Mouse (Mus musculus): ENCODE results near the gene Ccdc121. TPM values are rescaled to one million over a fixed set of nuclear protein-coding genes. Genes with fewer than 3 reads are reported as not detected.

Ccdc121 gene
- polyA plus RNA-seq, 1 experiment: not detected

DNA sequence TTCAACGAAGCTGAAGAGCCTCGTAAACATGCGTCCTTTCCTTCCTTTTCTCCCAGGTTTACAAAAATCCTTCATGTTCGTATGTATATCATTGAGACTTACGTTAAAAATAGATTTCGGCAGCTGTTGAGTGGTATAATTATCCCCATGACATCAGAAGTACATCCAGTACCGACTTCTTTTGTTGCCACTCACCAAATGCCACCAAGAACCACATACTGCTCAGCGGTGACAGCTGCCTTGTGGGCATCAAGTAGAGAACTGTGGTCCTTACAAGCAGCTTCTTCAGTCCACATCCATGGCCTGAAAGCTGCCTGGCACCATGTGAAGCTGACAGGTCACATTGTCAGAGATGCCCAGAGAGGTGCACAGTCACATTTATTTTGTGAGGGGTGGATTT, 38.7 kb upstream of the Ccdc121 start:
- no peaks in the 10 kb centered on the region for H3K4me1 ChIP-seq (replicated peaks; ENCODE audit: control insufficient read depth, insufficient read depth, low read length)
- H3K27ac ChIP-seq (ENCODE audit: control insufficient read depth, insufficient read depth, low read length): no peak overlapping the region
- 94% methylated on average over 8 of the region's 8 CpGs for WGBS
- no peaks in the 10 kb centered on the region for H3K27me3 ChIP-seq (ENCODE audit: control insufficient read depth, insufficient read depth, low read length)
- H3K4me3 ChIP-seq (ENCODE audit: control insufficient read depth, insufficient read depth, low read length): no peak overlapping the region
- H3K36me3 ChIP-seq (ENCODE audit: control insufficient read depth, insufficient read depth, low read length): no peaks in the 10 kb centered on the region
- TF ChIP-seq CTCF (IDR thresholded peaks at IDR 0.05; ENCODE audit: borderline replicate concordance, control insufficient read depth, extremely low read depth, insufficient read depth, low read length, poor library complexity): no peak
- no peak for TF ChIP-seq POLR2A (IDR thresholded peaks at IDR 0.05; ENCODE audit: control insufficient read depth, extremely low read depth, insufficient read depth, low read length, poor library complexity)
- DNase-seq: no peak

DNA sequence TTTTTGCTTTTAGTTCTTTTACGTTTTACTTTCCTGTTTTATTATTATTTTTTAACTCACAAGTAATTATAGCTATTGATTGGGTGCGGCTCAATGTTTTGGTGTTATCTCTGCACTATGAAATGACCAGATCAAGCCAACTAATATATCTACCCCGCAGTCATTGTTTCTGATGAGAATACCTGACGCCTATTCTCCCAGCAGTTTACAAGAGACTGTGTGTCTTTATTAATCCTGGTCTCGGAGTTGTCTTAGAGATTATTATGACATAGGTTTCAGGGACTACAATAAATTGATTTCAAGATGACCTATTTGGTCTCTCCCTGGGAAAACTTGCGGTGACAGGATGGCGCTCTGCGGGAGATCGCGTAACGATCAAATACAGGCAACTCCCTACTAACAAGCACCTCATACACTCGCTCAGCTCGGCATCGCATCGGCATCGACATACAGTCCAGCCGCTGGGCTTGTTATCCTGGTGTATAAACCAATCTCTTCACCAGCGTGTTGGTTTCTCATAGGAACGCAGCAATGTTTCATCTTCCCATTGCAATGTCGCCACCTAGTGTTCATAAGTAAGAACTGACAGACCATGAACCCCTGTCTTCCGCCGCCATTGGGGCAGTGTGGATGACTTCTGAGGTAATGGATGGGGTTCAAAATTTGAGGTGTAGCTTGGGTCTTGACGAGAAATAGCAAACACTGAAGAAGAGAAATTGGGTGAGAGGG, 34.0 kb upstream of the Ccdc121 start:
- H3K36me3 ChIP-seq (ENCODE audit: control insufficient read depth, insufficient read depth, low read length): no peaks in the 10 kb centered on the region
- no peak overlapping the region for H3K27ac ChIP-seq (ENCODE audit: control insufficient read depth, insufficient read depth, low read length)
- no peaks in the 10 kb centered on the region for H3K4me1 ChIP-seq (replicated peaks; ENCODE audit: control insufficient read depth, insufficient read depth, low read length)
- no peaks in the 10 kb centered on the region for H3K27me3 ChIP-seq (ENCODE audit: control insufficient read depth, insufficient read depth, low read length)
- DNase-seq: peak; percentile 55
- no peak overlapping the region for H3K4me3 ChIP-seq (ENCODE audit: control insufficient read depth, insufficient read depth, low read length)
- WGBS: 36% methylated on average over 23 of the region's 23 CpGs
- no peak for TF ChIP-seq POLR2A (IDR thresholded peaks at IDR 0.05; ENCODE audit: control insufficient read depth, extremely low read depth, insufficient read depth, low read length, poor library complexity)
- TF ChIP-seq CTCF (IDR thresholded peaks at IDR 0.05; ENCODE audit: borderline replicate concordance, control insufficient read depth, extremely low read depth, insufficient read depth, low read length, poor library complexity): no peak

DNA sequence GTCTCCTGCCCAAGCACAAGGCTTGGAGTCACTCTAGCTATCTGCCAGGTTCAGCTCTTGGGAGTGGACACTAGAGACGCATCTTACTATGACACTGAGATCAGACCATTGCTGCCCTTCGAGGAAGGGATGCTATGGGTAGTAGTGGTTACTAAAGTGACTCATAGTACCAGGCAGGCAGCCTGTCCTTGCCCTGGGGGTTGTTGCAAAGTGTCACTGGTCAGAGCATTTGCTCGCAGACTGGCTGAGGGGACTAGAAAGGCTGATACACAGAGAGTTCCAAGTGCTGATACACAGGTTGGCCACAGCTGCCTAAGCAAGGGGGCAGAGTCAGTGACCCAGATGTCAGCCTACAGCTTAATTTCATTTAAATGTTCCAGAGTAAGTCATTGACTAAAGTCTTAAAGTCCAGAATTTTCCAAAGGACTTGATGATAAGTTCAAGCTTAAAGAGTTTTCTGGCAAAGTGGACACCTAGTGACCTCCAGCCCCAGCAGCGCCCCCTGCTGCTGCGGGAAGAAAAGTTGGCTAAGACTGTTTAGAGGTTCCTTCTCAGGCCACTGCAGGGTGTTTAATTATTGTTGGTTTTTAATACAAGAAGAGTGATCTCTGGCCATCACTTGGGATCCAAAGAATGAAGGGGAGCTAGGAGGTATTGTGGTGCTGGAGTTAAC, 32.6 kb upstream of the Ccdc121 start:
- H3K4me1 ChIP-seq (replicated peaks; ENCODE audit: control insufficient read depth, insufficient read depth, low read length): no peaks in the 10 kb centered on the region
- no peaks in the 10 kb centered on the region for H3K27me3 ChIP-seq (ENCODE audit: control insufficient read depth, insufficient read depth, low read length)
- H3K4me3 ChIP-seq (ENCODE audit: control insufficient read depth, insufficient read depth, low read length): no peak overlapping the region
- TF ChIP-seq CTCF (IDR thresholded peaks at IDR 0.05; ENCODE audit: borderline replicate concordance, control insufficient read depth, extremely low read depth, insufficient read depth, low read length, poor library complexity): no peak
- no peak for TF ChIP-seq POLR2A (IDR thresholded peaks at IDR 0.05; ENCODE audit: control insufficient read depth, extremely low read depth, insufficient read depth, low read length, poor library complexity)
- DNase-seq: peak; percentile 8
- H3K36me3 ChIP-seq (ENCODE audit: control insufficient read depth, insufficient read depth, low read length): no peaks in the 10 kb centered on the region
- WGBS: 86% methylated on average over 5 of the region's 5 CpGs
- H3K27ac ChIP-seq (ENCODE audit: control insufficient read depth, insufficient read depth, low read length): no peak overlapping the region

GRCm38 (mm10) chr1:181539846-181540769, 28.9 kb upstream of the Ccdc121 start:
- Histone ChIP-seq H3K4me3 (ENCODE audit: control insufficient read depth, insufficient read depth, low read length) (no peak overlapping the region), H3K36me3 (ENCODE audit: control insufficient read depth, insufficient read depth, low read length) (no peaks in the 10 kb centered on the region), H3K27me3 (ENCODE audit: control insufficient read depth, insufficient read depth, low read length) (no peaks in the 10 kb centered on the region), H3K27ac (ENCODE audit: control insufficient read depth, insufficient read depth, low read length) (no peak overlapping the region), H3K4me1 (replicated peaks; ENCODE audit: control insufficient read depth, insufficient read depth, low read length) (no peaks in the 10 kb centered on the region)
- TF ChIP-seq CTCF (IDR thresholded peaks at IDR 0.05; ENCODE audit: borderline replicate concordance, control insufficient read depth, extremely low read depth, insufficient read depth, low read length, poor library complexity): no peak
- no peak for DNase-seq
- 38% methylated on average over 22 of the region's 22 CpGs for WGBS

GRCm38 (mm10) chr1:181537627-181538525, 26.6 kb upstream of the Ccdc121 start:
- 92% methylated on average over 9 of the region's 9 CpGs for WGBS
- H3K4me3 ChIP-seq (ENCODE audit: control insufficient read depth, insufficient read depth, low read length): no peak overlapping the region
- no peaks in the 10 kb centered on the region for H3K4me1 ChIP-seq (replicated peaks; ENCODE audit: control insufficient read depth, insufficient read depth, low read length)
- TF ChIP-seq POLR2A (IDR thresholded peaks at IDR 0.05; ENCODE audit: control insufficient read depth, extremely low read depth, insufficient read depth, low read length, poor library complexity) (no peak), CTCF (IDR thresholded peaks at IDR 0.05; ENCODE audit: borderline replicate concordance, control insufficient read depth, extremely low read depth, insufficient read depth, low read length, poor library complexity) (no peak)
- DNase-seq: no peak
- no peaks in the 10 kb centered on the region for H3K36me3 ChIP-seq (ENCODE audit: control insufficient read depth, insufficient read depth, low read length)
- H3K27me3 ChIP-seq (ENCODE audit: control insufficient read depth, insufficient read depth, low read length): no peaks in the 10 kb centered on the region
- no peak overlapping the region for H3K27ac ChIP-seq (ENCODE audit: control insufficient read depth, insufficient read depth, low read length)
